Mouse (Mus musculus): Measurements from ENCODE around the gene Tmem212.

GRCm38 (mm10) chr3:27924037-27924436 is 27.9 kb upstream of the Tmem212 start:
- TF ChIP-seq CTCF (IDR thresholded peaks at IDR 0.05; ENCODE audit: borderline replicate concordance, extremely low read depth, insufficient read depth, insufficient read length) (no peak), POLR2A (IDR thresholded peaks at IDR 0.05; ENCODE audit: borderline replicate concordance, extremely low read depth, insufficient read depth, insufficient read length, poor library complexity, severe bottlenecking) (no peak)
